Mouse (Mus musculus) liver, embryonic 15.5 days (tissue): ENCODE data around the gene Rhof. TPM values are rescaled to one million over a fixed set of nuclear protein-coding genes. Genes with fewer than 3 reads are reported as not detected.

Experiments
- ATAC-seq: fragments of 200-750 bp; cut with Nextera tagmentation; 2 replicates; pipeline ENCODE4 v1.8.0; 2017; ENCODE audit warnings: moderate number of reproducible peaks, mild to moderate bottlenecking, moderate library complexity; ENCODE audit not compliant: insufficient read depth
- H3K27ac ChIP-seq: fragments of 300-500 bp; sonication (generic); replicated peaks from 2 replicates; pipeline ENCODE4 v1.5.1; 2015; ENCODE audit warnings: mild to moderate bottlenecking, inconsistent platforms
- H3K27me3 ChIP-seq: fragments of 300-500 bp; sonication (generic); 2 replicates; pipeline ENCODE4 v1.6.1; 2015; ENCODE audit warnings: mild to moderate bottlenecking, inconsistent platforms
- H3K36me3 ChIP-seq: fragments of 300-500 bp; sonication (generic); replicated peaks from 2 replicates; pipeline ENCODE4 v1.6.1; 2015; ENCODE audit warnings: moderate library complexity, mild to moderate bottlenecking, inconsistent platforms
- H3K4me1 ChIP-seq: fragments of 300-500 bp; sonication (generic); replicated peaks from 2 replicates; pipeline ENCODE4 v1.6.1; 2015; ENCODE audit warnings: inconsistent platforms
- H3K4me2 ChIP-seq: fragments of 300-500 bp; sonication (generic); 2 replicates; pipeline ENCODE4 v1.6.1; 2015; ENCODE audit warnings: moderate library complexity, mild to moderate bottlenecking, inconsistent platforms
- H3K4me3 ChIP-seq: fragments of 300-500 bp; sonication (generic); replicated peaks from 2 replicates; pipeline ENCODE4 v1.5.1; 2015; ENCODE audit warnings: mild to moderate bottlenecking, inconsistent platforms
- H3K9ac ChIP-seq: fragments of 300-500 bp; sonication (generic); 2 replicates; pipeline ENCODE4 v1.6.1; 2015; ENCODE audit warnings: moderate library complexity, mild to moderate bottlenecking, inconsistent platforms
- H3K9me3 ChIP-seq: fragments of 300-500 bp; sonication (generic); replicated peaks from 2 replicates; pipeline ENCODE4 v1.6.1; 2016; ENCODE audit warnings: inconsistent platforms
- WGBS: fragments of 180-500 bp; shearing (Covaris S2); methylation state at CpG from one replicate; pipeline ENCODE4 v1.1.7; 2015; ENCODE audit warnings: mixed read lengths; ENCODE audit not compliant: insufficient replicate concordance; 5-methylcytosine and 5-hydroxymethylcytosine counted together
- polyA plus RNA-seq: library from polyadenylated mRNA; unstranded; fragments of >200 nt; fragmentation: Nextera tagmentation; extraction: Ambion mirVana; gene quantifications from 2 replicates; pipeline ENCODE4 v1.2.1, GENCODE M21; 2015

The Rhof gene
- polyA plus RNA-seq, 1 experiment from 2014 or later = 2.1 TPM

GRCm38 (mm10) chr5:123140694-123141554, 8.4 kb upstream of the Rhof start:
- Histone ChIP-seq H3K4me3 (peak overlapping the region; percentile 95), H3K36me3 (peaks cover 16% of the 10 kb centered on the region), H3K9me3 (no peaks in the 10 kb centered on the region), H3K27ac (peak overlapping the region; percentile 99), H3K4me1 (peaks cover 69% of the 10 kb centered on the region), H3K9ac (peak overlapping the region; percentile 98), H3K27me3 (no peaks in the 10 kb centered on the region), H3K4me2 (peak overlapping the region; percentile 99)
- under 1% methylated on average over 31 of the region's 31 CpGs for WGBS
- peak; percentile 35 for ATAC-seq

- peak overlapping the region; percentile 99 for H3K4me2 ChIP-seq
- H3K4me3 ChIP-seq = peak overlapping the region; percentile 95
- peak overlapping the region; percentile 99 for H3K27ac ChIP-seq
- H3K4me1 ChIP-seq = peaks cover 69% of the 10 kb centered on the region
- H3K9me3 ChIP-seq = no peaks in the 10 kb centered on the region
- peak overlapping the region; percentile 99 for H3K9ac ChIP-seq
- ATAC-seq = no peak
- WGBS = 2% methylated on average over 28 of the region's 28 CpGs
- no peaks in the 10 kb centered on the region for H3K27me3 ChIP-seq
- peaks cover 12% of the 10 kb centered on the region for H3K36me3 ChIP-seq
These were observed 7.5 kb upstream of the Rhof start for GRCm38 (mm10) chr5:123139722-123140627.

- WGBS = 1% methylated on average over 39 of the region's 39 CpGs
- Histone ChIP-seq H3K4me1 (peaks cover 69% of the 10 kb centered on the region), H3K9me3 (no peaks in the 10 kb centered on the region), H3K27me3 (no peaks in the 10 kb centered on the region), H3K4me3 (peak overlapping the region; percentile 95), H3K27ac (peak overlapping the region; percentile 99), H3K36me3 (peaks cover 14% of the 10 kb centered on the region), H3K9ac (peak overlapping the region; percentile 99), H3K4me2 (peak overlapping the region; percentile 99)
- ATAC-seq = no peak
These were observed 6.6 kb upstream of the Rhof start for GRCm38 (mm10) chr5:123138953-123139721.

DNA sequence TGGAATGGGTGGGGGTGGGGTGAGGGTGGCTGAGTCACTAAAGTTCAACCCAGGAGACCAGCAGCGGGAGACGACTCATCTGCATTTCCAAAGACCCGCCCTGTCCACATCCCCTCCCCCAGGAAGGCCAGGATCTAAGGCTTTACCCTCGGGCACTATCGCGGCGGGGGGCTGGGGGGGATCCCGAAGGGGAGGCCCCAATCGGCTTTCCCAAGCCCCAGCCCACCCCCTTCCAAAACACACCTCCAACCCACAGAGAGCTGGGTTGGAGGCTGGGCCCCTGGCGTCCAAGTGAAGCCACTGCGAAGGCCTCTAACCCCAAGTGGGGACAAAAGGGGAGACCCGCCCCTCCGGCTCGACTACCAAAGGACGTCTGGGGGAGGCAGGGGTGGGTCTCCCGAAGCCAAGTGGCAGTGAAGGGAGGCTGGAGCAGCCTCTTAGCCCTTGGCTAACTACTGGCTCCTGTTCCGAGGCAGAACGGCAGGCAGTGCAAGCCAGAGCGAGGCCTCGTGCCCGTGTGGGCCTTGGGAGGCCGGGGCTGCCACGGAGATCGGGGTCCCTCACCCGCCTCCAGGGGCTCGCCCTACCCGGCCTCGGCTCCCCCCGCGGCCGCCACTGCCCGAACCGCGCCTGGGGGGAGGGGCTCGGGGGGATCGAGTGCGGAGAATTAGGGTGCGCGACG, 5.9 kb upstream of the Rhof start:
- Histone ChIP-seq H3K9me3 (no peaks in the 10 kb centered on the region), H3K4me2 (peak overlapping the region; percentile 99), H3K27ac (peak overlapping the region; percentile 99), H3K9ac (peak overlapping the region; percentile 99), H3K36me3 (peaks cover 21% of the 10 kb centered on the region), H3K27me3 (no peaks in the 10 kb centered on the region), H3K4me3 (peak overlapping the region; percentile 95), H3K4me1 (peaks cover 69% of the 10 kb centered on the region)
- ATAC-seq = peak; percentile 45
- WGBS = under 1% methylated on average over 40 of the region's 40 CpGs

GRCm38 (mm10) chr5:123137910-123138229, 5.4 kb upstream of the Rhof start:
- 4% methylated on average over 6 of the region's 6 CpGs for WGBS
- Histone ChIP-seq H3K4me3 (peak overlapping the region; percentile 95), H3K9ac (peak overlapping the region; percentile 99), H3K36me3 (peaks cover 24% of the 10 kb centered on the region), H3K27ac (peak overlapping the region; percentile 99), H3K9me3 (no peaks in the 10 kb centered on the region), H3K27me3 (no peaks in the 10 kb centered on the region), H3K4me1 (peaks cover 69% of the 10 kb centered on the region), H3K4me2 (peak overlapping the region; percentile 99)
- ATAC-seq = no peak

- WGBS = 2% methylated on average over 20 of the region's 20 CpGs
- no peaks in the 10 kb centered on the region for H3K9me3 ChIP-seq
- peak overlapping the region; percentile 99 for H3K9ac ChIP-seq
- H3K27me3 ChIP-seq = no peaks in the 10 kb centered on the region
- peak overlapping the region; percentile 95 for H3K4me3 ChIP-seq
- ATAC-seq = peak; percentile 22
- H3K4me2 ChIP-seq = peak overlapping the region; percentile 99
- peaks cover 26% of the 10 kb centered on the region for H3K36me3 ChIP-seq
- H3K4me1 ChIP-seq = peaks cover 75% of the 10 kb centered on the region
- H3K27ac ChIP-seq = peak overlapping the region; percentile 99
These were observed 4.8 kb upstream of the Rhof start for GRCm38 (mm10) chr5:123137044-123137909.

DNA sequence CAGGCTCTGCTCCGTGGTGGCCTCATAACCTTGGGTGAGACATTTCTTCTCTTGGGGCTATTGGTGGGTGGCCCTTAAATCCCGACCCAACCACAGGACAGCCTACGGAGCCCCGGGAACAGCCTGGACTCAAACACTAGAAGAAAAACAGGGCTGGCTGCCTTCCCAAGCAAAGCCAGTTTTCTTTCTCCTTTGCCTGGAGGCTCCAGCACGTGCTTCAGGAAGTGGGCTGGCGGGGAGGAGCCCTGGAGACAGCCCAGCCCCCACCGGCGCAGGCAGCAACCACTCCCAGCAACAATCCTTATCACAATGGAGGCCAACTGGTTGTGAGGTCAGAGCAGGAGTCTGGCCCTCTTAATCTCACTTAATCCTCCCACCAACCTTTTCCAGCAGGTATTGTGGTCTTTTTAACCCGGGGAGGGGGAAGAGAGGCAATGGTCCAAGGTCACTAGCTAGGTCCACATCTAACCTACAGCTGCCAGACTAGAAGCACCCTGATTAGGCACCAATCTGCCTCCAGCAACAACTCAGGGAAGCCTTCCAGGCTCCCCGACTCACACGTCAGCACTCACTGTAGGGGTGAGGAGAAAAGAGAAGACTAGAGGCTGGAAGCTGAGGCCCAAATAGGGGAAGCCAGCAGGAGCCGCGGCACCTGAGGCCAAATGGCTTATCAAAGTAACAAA, 4.0 kb upstream of the Rhof start:
- no peaks in the 10 kb centered on the region for H3K9me3 ChIP-seq
- under 1% methylated on average over 13 of the region's 13 CpGs for WGBS
- peak overlapping the region; percentile 99 for H3K9ac ChIP-seq
- peaks cover 3% of the 10 kb centered on the region; the same call in 1 of the 2 replicates for H3K27me3 ChIP-seq
- ATAC-seq = peak; percentile 62
- H3K36me3 ChIP-seq = peaks cover 26% of the 10 kb centered on the region
- H3K27ac ChIP-seq = peak overlapping the region; percentile 99
- peaks cover 83% of the 10 kb centered on the region for H3K4me1 ChIP-seq
- H3K4me2 ChIP-seq = peak overlapping the region; percentile 99
- H3K4me3 ChIP-seq = peak overlapping the region; percentile 95

DNA sequence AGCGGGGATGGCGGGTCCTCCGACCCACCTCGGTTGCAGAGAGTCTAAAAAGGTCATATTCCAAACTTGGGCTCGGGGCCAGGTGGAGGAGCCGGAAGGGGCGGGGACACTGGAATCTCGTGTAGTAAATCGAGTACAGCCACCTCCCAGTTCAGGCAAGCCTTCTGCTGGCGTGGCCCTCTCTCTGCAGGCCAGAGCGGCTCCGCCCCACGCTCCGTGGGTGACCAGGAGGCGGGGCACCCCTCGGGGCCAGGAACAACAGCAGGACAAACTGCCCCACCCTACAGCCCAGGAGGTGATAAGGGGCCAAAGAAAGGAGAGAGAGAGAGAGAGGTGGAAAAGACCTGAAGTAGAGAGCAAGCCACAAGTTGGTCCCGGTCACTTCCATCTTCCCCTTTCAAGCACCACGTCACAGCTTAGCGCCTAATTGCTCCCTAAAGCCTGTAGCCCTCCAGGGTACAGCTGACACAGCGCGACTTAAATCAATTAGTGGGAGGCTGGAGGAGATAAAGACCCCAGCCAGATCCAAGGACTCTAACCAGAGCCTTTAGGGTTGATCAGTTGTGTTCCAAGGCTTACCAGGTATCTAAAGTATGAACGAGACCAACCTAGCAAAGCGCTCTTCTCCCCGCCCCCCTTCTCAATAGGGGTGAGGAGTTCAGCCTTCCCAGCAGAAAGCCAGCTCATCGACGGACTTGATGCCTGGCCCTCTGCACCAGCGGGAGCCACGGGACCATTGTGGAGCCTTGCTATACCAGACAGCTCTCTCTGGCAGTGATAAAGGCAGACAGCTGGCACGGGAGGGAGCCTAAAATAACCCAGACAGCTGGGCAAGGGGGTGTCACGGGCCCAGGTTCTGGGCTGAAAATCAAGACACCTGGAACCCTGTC, 3.2 kb upstream of the Rhof start:
- WGBS = 9% methylated on average over 30 of the region's 30 CpGs
- Histone ChIP-seq H3K4me3 (peak overlapping the region; percentile 95), H3K9ac (peak overlapping the region; percentile 64), H3K9me3 (no peaks in the 10 kb centered on the region), H3K27ac (peak overlapping the region; percentile 99), H3K4me1 (peaks cover 88% of the 10 kb centered on the region), H3K4me2 (peak overlapping the region; percentile 99), H3K36me3 (peaks cover 26% of the 10 kb centered on the region), H3K27me3 (peaks cover 7% of the 10 kb centered on the region; the same call in 1 of the 2 replicates)
- peak; percentile 35 for ATAC-seq
